Mouse (Mus musculus): ENCODE measurements at regions not wholly inside any gene's neighbourhood (a gene's known extent, or its start where the extent isn't known, plus 50 kb on each side); places are given as distances from the start of the nearest gene placed in this dataset.

- no peak for TF ChIP-seq POLR2A (IDR thresholded peaks at IDR 0.05; ENCODE audit: borderline replicate concordance, extremely low read depth, insufficient read depth, insufficient read length, poor library complexity, severe bottlenecking)
- no peak for TF ChIP-seq CTCF (IDR thresholded peaks at IDR 0.05; ENCODE audit: borderline replicate concordance, extremely low read depth, insufficient read depth, insufficient read length)
Measured at GRCm38 (mm10) chrX:11945280-11945679, 214.9 kb downstream of the Bcor start.
